Mouse (Mus musculus) testis, adult 2 months (tissue): ENCODE data around the gene Cby1.

ENCODE experiments used
- CTCF ChIP-seq: fragments of 200-500 bp; IDR thresholded peaks from 2 replicates; pipeline ENCODE4 v1.5.1; 2012; ENCODE audit warnings: low read depth, mild to moderate bottlenecking, inconsistent platforms, low read length, moderate library complexity; ENCODE audit not compliant: control insufficient read depth, insufficient read depth, insufficient replicate concordance
- POLR2A ChIP-seq: fragments of 200-500 bp; IDR thresholded peaks from 2 replicates; pipeline ENCODE4 v1.6.1; 2012; ENCODE audit warnings: low read depth, mild to moderate bottlenecking, inconsistent platforms, low read length, moderate library complexity; ENCODE audit not compliant: control insufficient read depth

GRCm38 (mm10) chr15:79651481-79651880 lies 7.5 kb upstream of the Cby1 start:
- TF ChIP-seq CTCF (peak; percentile 66; the same call in 1 of the 2 replicates), POLR2A (no peak)
